Mouse (Mus musculus) forelimb bud, embryonic 11.5 days (tissue): ENCODE results near the gene Cyth1.

Experiments used
- DNase-seq: peaks from one replicate; pipeline ENCODE4 v3.0.0-alpha.2; 2012; ENCODE audit warnings: low read depth, low spot score

The Cyth1 gene

GRCm38 (mm10) chr11:118152964-118153363 is 95.4 kb downstream of the Cyth1 start:
- DNase-seq, result no peak

- no peak for DNase-seq
Measured at GRCm38 (mm10) chr11:118151423-118152180, 96.8 kb downstream of the Cyth1 start.

GRCm38 (mm10) chr11:118150115-118150701 is 98.2 kb downstream of the Cyth1 start:
- no peak for DNase-seq

GRCm38 (mm10) chr11:118147877-118148637 is 100.3 kb downstream of the Cyth1 start:
- no peak for DNase-seq

GRCm38 (mm10) chr11:118146446-118146845 is 101.9 kb downstream of the Cyth1 start:
- DNase-seq, result no peak

- no peak for DNase-seq
Measured at GRCm38 (mm10) chr11:118145771-118146351, 102.5 kb downstream of the Cyth1 start.

GRCm38 (mm10) chr11:118145092-118145491 is 103.3 kb downstream of the Cyth1 start:
- DNase-seq, result no peak

GRCm38 (mm10) chr11:118143731-118144130 is 104.7 kb downstream of the Cyth1 start:
- no peak for DNase-seq

- no peak for DNase-seq
Measured at GRCm38 (mm10) chr11:118142547-118143165, 105.7 kb downstream of the Cyth1 start.

- no peak for DNase-seq
Measured at GRCm38 (mm10) chr11:118140771-118141565, 107.4 kb downstream of the Cyth1 start.

GRCm38 (mm10) chr11:118138347-118138746 is 110.0 kb downstream of the Cyth1 start:
- no peak for DNase-seq

- no peak for DNase-seq
Measured at GRCm38 (mm10) chr11:118136172-118136632, 112.2 kb downstream of the Cyth1 start.

- DNase-seq, result no peak
Measured at GRCm38 (mm10) chr11:118135271-118135670, 113.1 kb downstream of the Cyth1 start.

- no peak for DNase-seq
Measured at GRCm38 (mm10) chr11:118133752-118134169, 114.6 kb downstream of the Cyth1 start.

GRCm38 (mm10) chr11:118133133-118133751 is 115.2 kb downstream of the Cyth1 start:
- no peak for DNase-seq

- DNase-seq, result no peak
Measured at GRCm38 (mm10) chr11:118132136-118132535, 116.3 kb downstream of the Cyth1 start.

- DNase-seq, result no peak
Measured at GRCm38 (mm10) chr11:118130534-118130933, 117.9 kb downstream of the Cyth1 start, which contains the start of gene Dnah17. Gene Dnah17, minus strand, starts transcription at chr11:118130634.

- DNase-seq, result no peak
Measured at GRCm38 (mm10) chr11:118129812-118130211, 118.6 kb downstream of the Cyth1 start.

GRCm38 (mm10) chr11:118121592-118121991 is 126.8 kb downstream of the Cyth1 start:
- no peak for DNase-seq

GRCm38 (mm10) chr11:118118777-118119176 is 129.6 kb downstream of the Cyth1 start:
- DNase-seq, result no peak
